In the genomic region with DNA sequence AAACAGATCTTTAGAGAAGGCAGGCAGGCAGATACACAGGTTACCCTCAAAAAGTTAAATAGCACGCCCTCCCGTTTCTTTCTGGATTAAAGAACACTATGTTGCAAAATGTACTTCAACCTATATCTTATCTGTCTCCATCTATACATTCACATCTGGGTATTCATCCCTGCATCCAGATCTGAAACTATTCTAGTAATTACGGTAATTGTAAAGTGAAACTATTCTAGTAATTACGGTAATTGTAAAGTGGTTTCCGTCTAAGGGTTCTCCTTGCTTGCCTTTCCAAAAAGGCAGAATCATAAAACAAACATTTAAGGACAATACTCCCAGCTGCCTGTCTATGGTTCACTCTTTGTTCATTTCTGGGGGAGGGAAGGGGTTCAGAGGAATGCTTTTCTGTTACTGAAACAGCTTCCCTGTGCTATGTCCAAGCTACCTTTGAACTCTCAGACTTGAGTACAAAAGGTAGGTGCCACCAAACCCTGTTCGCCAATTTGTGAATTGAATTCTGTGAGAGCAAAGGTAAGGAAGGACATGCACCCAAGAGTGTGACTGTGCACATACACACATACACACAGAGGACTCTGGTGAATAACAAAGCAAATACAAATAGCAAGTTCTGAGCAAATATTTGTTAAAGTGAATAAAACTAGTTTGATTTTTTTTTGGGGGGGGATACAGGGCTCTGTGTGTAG, we compare ENCODE assay signal across 34 mouse cellular contexts. TPM values are rescaled to one million over a fixed set of nuclear protein-coding genes. Genes with fewer than 3 reads are reported as not detected.
DNase-seq lines count a peak whose midpoint lies in the region; ATAC-seq and TF ChIP-seq lines count a peak whose summit lies in the region.
"Had no signal": no experiment of that assay in that cellular context is flagged by ENCODE, and none has a peak within 500 bp of the region (broad histone marks: within the 10 kb centered on the region; RNA-seq: fewer than 3 reads in every experiment).

No protein-coding gene starts in this region.

- WGBS in kidney, embryonic 15.5 days, result 41% methylated on average over 6 of the region's 6 CpGs
- 42% methylated on average over 6 of the region's 6 CpGs for WGBS in liver, embryonic 16.5 days (ENCODE audit: insufficient replicate concordance)
- WGBS in liver, embryonic 11.5 days, result 27% methylated on average over 6 of the region's 6 CpGs
- 37% methylated on average over 6 of the region's 6 CpGs for WGBS in stomach, postnatal 0 days

- H3K27me3 ChIP-seq in kidney, embryonic 15.5 days, result no peaks in the 10 kb centered on the region
- H3K27me3 ChIP-seq in liver, embryonic 16.5 days (ENCODE audit: control insufficient read depth, insufficient read depth, low read depth, low read length), result no peaks in the 10 kb centered on the region
- H3K27me3 ChIP-seq in liver, embryonic 11.5 days (replicated peaks; ENCODE audit: control insufficient read depth, insufficient read depth, low read length), result no peaks in the 10 kb centered on the region
- H3K27me3 ChIP-seq in MEL (ENCODE audit: control insufficient read depth in 1 of 2, insufficient read depth in 2 of 2, low read length in 2 of 2), result no peaks in the 10 kb centered on the region
- no peaks in the 10 kb centered on the region for H3K27me3 ChIP-seq in stomach, postnatal 0 days (ENCODE audit: control insufficient read depth, insufficient read depth, low read length)
- H3K27me3 ChIP-seq: embryonic facial prominence, embryonic 15.5 days; forebrain, embryonic 12.5 days; heart, embryonic 12.5 days; hindbrain, embryonic 13.5 days; limb, embryonic 15.5 days; neural tube, embryonic 12.5 days had no signal

- H3K27ac ChIP-seq in kidney, embryonic 15.5 days, result no peak overlapping the region
- H3K27ac ChIP-seq in liver, embryonic 16.5 days (ENCODE audit: low read length), result peak overlapping the region; percentile 34
- no peak overlapping the region for H3K27ac ChIP-seq in liver, embryonic 11.5 days (ENCODE audit: low read depth, low read length)
- H3K27ac ChIP-seq in MEL (ENCODE audit: control insufficient read depth, low read depth, low read length), result no peak overlapping the region
- H3K27ac ChIP-seq in stomach, postnatal 0 days (replicated peaks), result no peak overlapping the region
- H3K27ac ChIP-seq: embryonic facial prominence, embryonic 10.5 days; embryonic facial prominence, embryonic 15.5 days; forebrain, embryonic 12.5 days; heart, adult 2 months; hindbrain, embryonic 13.5 days; limb, embryonic 10.5 days; limb, embryonic 15.5 days; neural tube, embryonic 12.5 days had no signal

- H3K36me3 ChIP-seq in kidney, embryonic 15.5 days, result no peaks in the 10 kb centered on the region
- H3K36me3 ChIP-seq in liver, embryonic 16.5 days (ENCODE audit: control insufficient read depth, insufficient read depth), result no peaks in the 10 kb centered on the region
- no peaks in the 10 kb centered on the region for H3K36me3 ChIP-seq in liver, embryonic 11.5 days (ENCODE audit: control insufficient read depth, insufficient read depth, low read length)
- H3K36me3 ChIP-seq in MEL (ENCODE audit: control insufficient read depth in 1 of 2, insufficient read depth in 2 of 2, low read length in 2 of 2), result peaks cover 0 to 4% of the 10 kb centered on the region in 2 experiments; a peak in 2 of 4 replicates
- H3K36me3 ChIP-seq in stomach, postnatal 0 days (ENCODE audit: control insufficient read depth, insufficient read depth, low read length), result no peaks in the 10 kb centered on the region
- H3K36me3 ChIP-seq: embryonic facial prominence, embryonic 10.5 days; embryonic facial prominence, embryonic 15.5 days; forebrain, embryonic 12.5 days; heart, embryonic 12.5 days; hindbrain, embryonic 13.5 days; limb, embryonic 10.5 days; limb, embryonic 15.5 days; neural tube, embryonic 12.5 days had no signal

- H3K4me3 ChIP-seq in kidney, embryonic 15.5 days (replicated peaks), result no peak overlapping the region
- no peak overlapping the region for H3K4me3 ChIP-seq in liver, embryonic 16.5 days (ENCODE audit: low read depth, low read length)
- no peak overlapping the region for H3K4me3 ChIP-seq in liver, embryonic 11.5 days (ENCODE audit: low read depth, low read length)
- H3K4me3 ChIP-seq in MEL (ENCODE audit: control insufficient read depth in 1 of 2, insufficient read depth in 1 of 2, low read depth in 2 of 2, low read length in 2 of 2), result no peak overlapping the region
- H3K4me3 ChIP-seq in stomach, postnatal 0 days (ENCODE audit: low read depth, low read length), result no peak overlapping the region
- H3K4me3 ChIP-seq: embryonic facial prominence, embryonic 10.5 days; embryonic facial prominence, embryonic 15.5 days; forebrain, embryonic 12.5 days; heart, adult 2 months; heart, embryonic 12.5 days; hindbrain, embryonic 13.5 days; limb, embryonic 10.5 days; limb, embryonic 15.5 days; neural tube, embryonic 12.5 days had no signal

- TF ChIP-seq RAD21 in MEL (IDR thresholded peaks at IDR 0.05; ENCODE audit: low read depth, low read length), result no peak

- TF ChIP-seq POLR2A in MEL (IDR thresholded peaks at IDR 0.05; ENCODE audit: control insufficient read depth in 1 of 2, insufficient read depth in 1 of 2, low read depth in 1 of 2, low read length in 2 of 2, poor library complexity in 1 of 2), result no peak

- no peak for TF ChIP-seq CTCF in MEL (IDR thresholded peaks at IDR 0.05 in 2 of 3, conservative IDR thresholded peaks at IDR 0.05 in 1 of 3; ENCODE audit: control insufficient read depth in 1 of 3, insufficient read depth in 1 of 3, low read depth in 2 of 3, low read length in 3 of 3, poor library complexity in 1 of 3, severe bottlenecking in 1 of 3)
- TF ChIP-seq CTCF in stomach, postnatal 0 days (IDR thresholded peaks at IDR 0.05; ENCODE audit: low read depth), result no peak

- DNase-seq in kidney, adult 8-10 months, result peak; percentile 49 to 61
- no peak for DNase-seq in liver, embryonic 11.5 days (ENCODE audit: low spot score)
- no peak for DNase-seq in MEL (ENCODE audit: low read depth, low spot score)
- no peak for DNase-seq in stomach, postnatal 0 days (ENCODE audit: low spot score)
- no peak for DNase-seq in cerebellum, adult 8-10 months
- DNase-seq: adrenal gland, adult 2 months; adrenal gland, postnatal 36 days; cerebellum, adult 18-20 months; cerebellum, postnatal 25 days; forebrain, postnatal 0 days; heart, adult 2 months; heart, postnatal 4 days; kidney, postnatal 4 days; layer of hippocampus, postnatal 36 days; lung, embryonic 14.5 days; lung, postnatal 14 days; right cerebral cortex, postnatal 4 days; thymus, postnatal 36 days had no signal

- no peak overlapping the region for H3K4me2 ChIP-seq in kidney, embryonic 15.5 days
- no peak overlapping the region for H3K4me2 ChIP-seq in liver, embryonic 16.5 days (ENCODE audit: low read depth, low read length)
- H3K4me2 ChIP-seq in liver, embryonic 11.5 days, result no peak overlapping the region
- H3K4me2 ChIP-seq in stomach, postnatal 0 days (replicated peaks; ENCODE audit: low read depth), result no peak overlapping the region
- H3K4me2 ChIP-seq: embryonic facial prominence, embryonic 15.5 days; forebrain, embryonic 12.5 days; heart, embryonic 12.5 days; hindbrain, embryonic 13.5 days; limb, embryonic 15.5 days; lung, embryonic 14.5 days; neural tube, embryonic 12.5 days had no signal

- no peak; a peak in 1 of 4 replicates for TF ChIP-seq EP300 in MEL (IDR thresholded peaks at IDR 0.05; ENCODE audit: low read depth in 1 of 2, low read length in 2 of 2)
- TF ChIP-seq EP300 in stomach, postnatal 0 days (optimal IDR thresholded peaks at IDR 0.05), result no peak

- H3K79me2 ChIP-seq in MEL (ENCODE audit: control insufficient read depth, insufficient read depth, low read length, poor library complexity), result no peaks in the 10 kb centered on the region

- H3K9me3 ChIP-seq in kidney, embryonic 15.5 days (replicated peaks), result no peaks in the 10 kb centered on the region
- H3K9me3 ChIP-seq in liver, embryonic 16.5 days (replicated peaks; ENCODE audit: control insufficient read depth, low read length), result no peaks in the 10 kb centered on the region
- H3K9me3 ChIP-seq in liver, embryonic 11.5 days (ENCODE audit: control insufficient read depth, low read length), result no peaks in the 10 kb centered on the region
- no peaks in the 10 kb centered on the region for H3K9me3 ChIP-seq in MEL (replicated peaks; ENCODE audit: insufficient read depth, low read length)
- H3K9me3 ChIP-seq in stomach, postnatal 0 days (ENCODE audit: control insufficient read depth, low read length), result no peaks in the 10 kb centered on the region
- H3K9me3 ChIP-seq: embryonic facial prominence, embryonic 15.5 days; heart, embryonic 12.5 days; hindbrain, embryonic 13.5 days; limb, embryonic 10.5 days; limb, embryonic 15.5 days had no signal

- no peak for ATAC-seq in kidney, embryonic 15.5 days (replicated peaks; ENCODE audit: low FRiP score)
- peak; percentile 48; the same call in 1 of the 2 replicates for ATAC-seq in liver, embryonic 16.5 days (ENCODE audit: low read depth)
- ATAC-seq in liver, embryonic 11.5 days (replicated peaks; ENCODE audit: low FRiP score), result no peak
- ATAC-seq in stomach, postnatal 0 days (ENCODE audit: low FRiP score, low TSS enrichment), result peak; percentile 81
- ATAC-seq: activated CD4-positive, CD25-positive, alpha-beta regulatory T cell, adult 4 months; forebrain, postnatal 0 days; intestine, embryonic 16.5 days; midbrain, embryonic 16.5 days had no signal

- H3K4me1 ChIP-seq in kidney, embryonic 15.5 days, result 0 out of 2 replicates have a peak, but pooled peaks cover 2% of the 10 kb centered on the region
- no peaks in the 10 kb centered on the region; the same call in 1 of the 2 replicates for H3K4me1 ChIP-seq in liver, embryonic 16.5 days (ENCODE audit: control insufficient read depth, low read depth, low read length)
- no peaks in the 10 kb centered on the region for H3K4me1 ChIP-seq in liver, embryonic 11.5 days (replicated peaks; ENCODE audit: control insufficient read depth, insufficient read depth, low read length)
- peaks cover 5 to 7% of the 10 kb centered on the region in 2 experiments for H3K4me1 ChIP-seq in MEL (ENCODE audit: control insufficient read depth in 1 of 2, insufficient read depth in 2 of 2, low read length in 2 of 2)
- H3K4me1 ChIP-seq in stomach, postnatal 0 days (replicated peaks; ENCODE audit: control insufficient read depth, insufficient read depth), result no peaks in the 10 kb centered on the region
- H3K4me1 ChIP-seq: embryonic facial prominence, embryonic 15.5 days; forebrain, embryonic 12.5 days; heart, embryonic 12.5 days; hindbrain, embryonic 13.5 days; limb, embryonic 15.5 days; neural tube, embryonic 12.5 days had no signal

- no peak overlapping the region for H3K9ac ChIP-seq in kidney, embryonic 15.5 days
- no peak overlapping the region for H3K9ac ChIP-seq in liver, embryonic 16.5 days (ENCODE audit: low read depth, low read length)
- no peak overlapping the region for H3K9ac ChIP-seq in liver, embryonic 11.5 days (ENCODE audit: low read depth, low read length)
- no peak overlapping the region for H3K9ac ChIP-seq in MEL (ENCODE audit: control insufficient read depth, low read depth, low read length, poor library complexity, severe bottlenecking)
- no peak overlapping the region for H3K9ac ChIP-seq in stomach, postnatal 0 days (ENCODE audit: low read length)
- H3K9ac ChIP-seq: embryonic facial prominence, embryonic 15.5 days; forebrain, embryonic 12.5 days; forebrain, postnatal 0 days; heart, embryonic 12.5 days; hindbrain, embryonic 13.5 days; limb, embryonic 15.5 days; lung, embryonic 14.5 days; neural tube, embryonic 12.5 days had no signal

RNA-seq across cellular contexts. Expression of a gene that starts 5.5 kb away (rescaled TPM):
- 3.9 and 4.7 TPM in 2 replicates for polyA plus RNA-seq in kidney, embryonic 15.5 days (2015; fragmentation: Nextera tagmentation; extraction: Ambion mirVana)
- 8.7 and 9.0 TPM in 2 replicates for polyA plus RNA-seq in liver, embryonic 16.5 days (2015; fragmentation: Nextera tagmentation; extraction: Ambion mirVana)
- 4.2 and 5.8 TPM in 2 replicates for polyA plus RNA-seq in liver, embryonic 11.5 days (2014; fragmentation: Nextera tagmentation; extraction: Ambion mirVana)
- total RNA-seq in MEL (2012; rRNA removed), result 3.9 and 6.0 TPM in 2 replicates
- polyA plus RNA-seq in MEL (2012; ENCODE audit: insufficient read depth in 1 of 2, insufficient read length in 2 of 2, low read depth in 1 of 2, low replicate concordance in 2 of 2, missing spikeins in 1 of 2), result 10 to 100 TPM in 1 of 2 experiments, not detected in 1; 11.6 TPM
- 7.9 and 9.5 TPM in 2 replicates for polyA plus RNA-seq in stomach, postnatal 0 days (2015; fragmentation: Nextera tagmentation; extraction: Ambion mirVana)

RNA-seq across cellular contexts. Expression of a gene that starts 29.4 kb away (rescaled TPM):
- polyA plus RNA-seq in kidney, embryonic 15.5 days (2015; fragmentation: Nextera tagmentation; extraction: Ambion mirVana), result 17.1 and 17.6 TPM in 2 replicates
- polyA plus RNA-seq in liver, embryonic 16.5 days (2015; fragmentation: Nextera tagmentation; extraction: Ambion mirVana), result 18.1 and 18.6 TPM in 2 replicates
- 21.2 and 25.1 TPM in 2 replicates for polyA plus RNA-seq in liver, embryonic 11.5 days (2014; fragmentation: Nextera tagmentation; extraction: Ambion mirVana)
- total RNA-seq in MEL (2012; rRNA removed), result 19.5 and 23.4 TPM in 2 replicates
- 10 to 100 TPM in 1 of 2 experiments, not detected in 1; 28.4 TPM for polyA plus RNA-seq in MEL (2012; ENCODE audit: insufficient read depth in 1 of 2, insufficient read length in 2 of 2, low read depth in 1 of 2, low replicate concordance in 2 of 2, missing spikeins in 1 of 2)
- 10.9 and 12.3 TPM in 2 replicates for polyA plus RNA-seq in stomach, postnatal 0 days (2015; fragmentation: Nextera tagmentation; extraction: Ambion mirVana)

RNA-seq across cellular contexts. Expression of a gene that starts 34.6 kb away (rescaled TPM):
- not detected in 2 replicates for polyA plus RNA-seq in kidney, embryonic 15.5 days (2015; fragmentation: Nextera tagmentation; extraction: Ambion mirVana)
- polyA plus RNA-seq in liver, embryonic 16.5 days (2015; fragmentation: Nextera tagmentation; extraction: Ambion mirVana), result not detected in 2 replicates
- polyA plus RNA-seq in liver, embryonic 11.5 days (2014; fragmentation: Nextera tagmentation; extraction: Ambion mirVana), result not detected in 2 replicates
- not detected in 2 replicates for total RNA-seq in MEL (2012; rRNA removed)
- polyA plus RNA-seq in MEL (2012; ENCODE audit: insufficient read depth in 1 of 2, insufficient read length in 2 of 2, low read depth in 1 of 2, low replicate concordance in 2 of 2, missing spikeins in 1 of 2), result not detected
- polyA plus RNA-seq in stomach, postnatal 0 days (2015; fragmentation: Nextera tagmentation; extraction: Ambion mirVana), result not detected in 2 replicates
- total RNA-seq: forebrain, postnatal 0 days; gastrocnemius, adult 8-10 months; gastrocnemius, postnatal 4 days; heart, adult 2 months; heart, postnatal 4 days; layer of hippocampus, postnatal 36 days had no signal
- polyA plus RNA-seq: activated CD4-positive, CD25-positive, alpha-beta regulatory T cell, adult 4 months; adrenal gland, adult 2 months; embryonic facial prominence, embryonic 10.5 days; embryonic facial prominence, embryonic 15.5 days; forebrain, embryonic 12.5 days; heart, adult 2 months; heart, embryonic 12.5 days; heart, postnatal 0 days; hindbrain, embryonic 13.5 days; intestine, embryonic 16.5 days; limb, embryonic 10.5 days; limb, embryonic 15.5 days; lung, embryonic 14.5 days; midbrain, embryonic 16.5 days had no signal

RNA-seq across cellular contexts. Expression of a gene that starts 38.0 kb away (rescaled TPM):
- 26.1 and 27.1 TPM in 2 replicates for polyA plus RNA-seq in kidney, embryonic 15.5 days (2015; fragmentation: Nextera tagmentation; extraction: Ambion mirVana)
- 8.4 and 10.3 TPM in 2 replicates for polyA plus RNA-seq in liver, embryonic 16.5 days (2015; fragmentation: Nextera tagmentation; extraction: Ambion mirVana)
- 15.0 and 15.2 TPM in 2 replicates for polyA plus RNA-seq in liver, embryonic 11.5 days (2014; fragmentation: Nextera tagmentation; extraction: Ambion mirVana)
- total RNA-seq in MEL (2012; rRNA removed), result 4.4 and 4.5 TPM in 2 replicates
- polyA plus RNA-seq in MEL (2012; ENCODE audit: insufficient read depth in 1 of 2, insufficient read length in 2 of 2, low read depth in 1 of 2, low replicate concordance in 2 of 2, missing spikeins in 1 of 2), result 10 to 100 TPM in 1 of 2 experiments, not detected in 1; 19.8 TPM
- 11.9 and 13.2 TPM in 2 replicates for polyA plus RNA-seq in stomach, postnatal 0 days (2015; fragmentation: Nextera tagmentation; extraction: Ambion mirVana)

Comparison
In these comparisons a context has a peak if more than half of its experiments do, and no peak if none do; other contexts are left out.
1. ATAC-seq: peak in liver, embryonic 16.5 days (single experiment) and stomach, postnatal 0 days (single experiment); none in kidney, embryonic 15.5 days (single experiment) and liver, embryonic 11.5 days (single experiment).
2. DNase-seq: peak in kidney, adult 8-10 months (2 of 2); none in liver, embryonic 11.5 days (single experiment), MEL (single experiment), stomach, postnatal 0 days (single experiment) and cerebellum, adult 8-10 months (single experiment).